Mouse (Mus musculus) heart, postnatal 0 days (tissue): Measurements from ENCODE around the gene Mrpl49.

Experiments
- CTCF ChIP-seq: IDR thresholded peaks from 2 replicates; pipeline ENCODE4 v1.5.1; 2016; ENCODE audit warnings: antibody characterized with exemption, control low read depth, low read depth
- EP300 ChIP-seq: IDR thresholded peaks from 2 replicates; pipeline ENCODE4 v1.6.1; 2016; ENCODE audit warnings: antibody characterized with exemption, low read depth

- no peak for TF ChIP-seq CTCF
- TF ChIP-seq EP300: no peak
These were observed 8.7 kb downstream of the Mrpl49 start for GRCm38 (mm10) chr19:6048681-6049410.
